8 mouse cellular contexts compared by ENCODE assay signal in the genomic region with DNA sequence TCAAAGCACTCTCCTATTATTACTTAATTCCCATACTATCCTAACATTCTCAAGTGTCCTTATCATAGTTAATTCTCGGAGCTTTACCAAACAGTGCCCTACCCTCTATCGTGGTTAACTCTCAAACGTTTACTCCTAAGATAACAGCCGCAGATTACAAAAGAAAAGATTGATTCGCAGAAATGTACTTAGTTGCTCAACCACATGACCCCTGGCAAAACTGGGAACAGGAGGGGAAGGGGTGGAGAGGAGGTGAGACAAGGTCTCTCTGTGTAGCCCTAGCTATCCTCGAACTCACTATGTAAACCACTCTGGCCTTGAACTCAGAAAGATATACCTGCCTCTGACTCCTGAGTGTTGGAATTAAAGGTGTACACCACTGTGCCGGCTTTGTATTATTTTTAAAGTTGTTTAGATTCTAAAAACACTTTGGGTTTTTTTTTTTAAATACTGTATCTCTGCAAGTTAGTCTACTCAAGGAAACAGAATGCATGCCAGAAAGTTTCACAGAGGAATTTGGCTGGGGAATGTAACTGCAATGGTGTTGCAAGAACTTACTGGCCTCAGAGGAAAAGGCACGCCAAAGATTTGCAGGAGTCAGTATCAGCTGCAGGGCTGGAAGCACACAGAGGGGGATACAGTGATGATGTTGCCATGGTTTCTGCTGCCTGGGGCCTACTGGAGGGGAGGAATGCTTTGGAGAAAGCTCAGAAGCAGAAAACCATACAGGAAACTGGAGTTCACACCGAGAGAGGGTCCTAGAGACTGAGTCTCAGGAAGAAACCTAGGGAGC.
DNase-seq lines count a peak whose midpoint lies in the region; ATAC-seq lines count a peak whose summit lies in the region.

No protein-coding gene starts in this region.

- no peaks in the 10 kb centered on the region for H3K9me3 ChIP-seq in midbrain, embryonic 11.5 days (ENCODE audit: control insufficient read depth, low read length)

- H3K27ac ChIP-seq in midbrain, embryonic 11.5 days (ENCODE audit: low read depth, low read length): no peak overlapping the region

- no peak overlapping the region for H3K4me2 ChIP-seq in midbrain, embryonic 11.5 days

- H3K4me3 ChIP-seq in midbrain, embryonic 11.5 days (ENCODE audit: low read depth, low read length): no peak overlapping the region

- WGBS in midbrain, embryonic 11.5 days: 65% methylated on average over 9 of the region's 9 CpGs

- H3K36me3 ChIP-seq in midbrain, embryonic 11.5 days (ENCODE audit: control insufficient read depth, insufficient read depth, low read length): no peaks in the 10 kb centered on the region

- peak; percentile 66 for ATAC-seq in frontal cortex, adult (ENCODE audit: low TSS enrichment)
- ATAC-seq in midbrain, embryonic 11.5 days (ENCODE audit: low FRiP score): peak; percentile 78
- ATAC-seq in monocyte, adult 5-6 weeks (replicated peaks; ENCODE audit: insufficient number of reproducible peaks, low FRiP score, low TSS enrichment, poor library complexity, severe bottlenecking): no peak
- no peak for ATAC-seq in megakaryocyte-erythroid progenitor cell, adult 5-6 weeks (replicated peaks; ENCODE audit: low FRiP score, low TSS enrichment, poor library complexity, severe bottlenecking)

- peaks cover 9% of the 10 kb centered on the region; the same call in 1 of the 2 replicates for H3K4me1 ChIP-seq in midbrain, embryonic 11.5 days (ENCODE audit: control insufficient read depth, insufficient read depth, low read length)

- no peak for DNase-seq in frontal cortex, adult 2 months (ENCODE audit: extremely low spot score in 1 of 2, low spot score in 1 of 2)
- peak; percentile 67 for DNase-seq in NIH3T3 (ENCODE audit: low read depth)
- DNase-seq in heart, postnatal 14 days: peak; percentile 5 to 11
- DNase-seq in midbrain, embryonic 11.5 days (ENCODE audit: low spot score, missing footprints): peak; percentile 86
- DNase-seq in layer of hippocampus, adult 8-10 months (ENCODE audit: low spot score in 2 of 2): no peak

- no peak overlapping the region for H3K9ac ChIP-seq in midbrain, embryonic 11.5 days (ENCODE audit: low read length)

- H3K27me3 ChIP-seq in midbrain, embryonic 11.5 days (ENCODE audit: control insufficient read depth, insufficient read depth, low read length): no peaks in the 10 kb centered on the region

- intact Hi-C loops in heart, postnatal 14 days (cut with DNase I): loop anchor here (10.0 kb wide), 1 partner anchor 274 kb away; a partner anchor contains a TSS

Comparison
In these comparisons a context has a peak if more than half of its experiments do, and no peak if none do; other contexts are left out.
1. ATAC-seq: peak in frontal cortex, adult (single experiment) and midbrain, embryonic 11.5 days (single experiment); none in monocyte, adult 5-6 weeks (single experiment) and megakaryocyte-erythroid progenitor cell, adult 5-6 weeks (single experiment).
2. DNase-seq: peak in NIH3T3 (single experiment), heart, postnatal 14 days (2 of 2) and midbrain, embryonic 11.5 days (single experiment); none in frontal cortex, adult 2 months (0 of 2) and layer of hippocampus, adult 8-10 months (0 of 2).